ENCODE assay signal across 10 mouse cellular contexts in genomic region chr3:54672557-54673529, GRCm38 (mm10). TPM values are rescaled to one million over a fixed set of nuclear protein-coding genes. Genes with fewer than 3 reads are reported as not detected.
DNase-seq lines count a peak whose midpoint lies in the region; ATAC-seq and TF ChIP-seq lines count a peak whose summit lies in the region.
"Had no signal": no experiment of that assay in that cellular context is flagged by ENCODE, and none has a peak within 500 bp of the region (broad histone marks: within the 10 kb centered on the region; RNA-seq: fewer than 3 reads in every experiment).

No protein-coding gene starts in this region.

- no peak overlapping the region for H3K27ac ChIP-seq in neural tube, embryonic 15.5 days (replicated peaks)
- no peak overlapping the region for H3K27ac ChIP-seq in layer of hippocampus, adult 2 months
- H3K27ac ChIP-seq: embryonic facial prominence, embryonic 12.5 days had no signal

- WGBS in neural tube, embryonic 15.5 days, result 66% methylated on average over 13 of the region's 13 CpGs

- no peak overlapping the region for H3K9ac ChIP-seq in neural tube, embryonic 15.5 days (replicated peaks)
- H3K9ac ChIP-seq: embryonic facial prominence, embryonic 12.5 days had no signal

- no peak overlapping the region for H3K4me2 ChIP-seq in neural tube, embryonic 15.5 days
- H3K4me2 ChIP-seq: embryonic facial prominence, embryonic 12.5 days had no signal

- H3K27me3 ChIP-seq in neural tube, embryonic 15.5 days (replicated peaks), result no peaks in the 10 kb centered on the region
- H3K27me3 ChIP-seq: embryonic facial prominence, embryonic 12.5 days had no signal

- no peak for TF ChIP-seq POLR2A in brain, embryonic 14.5 days (IDR thresholded peaks at IDR 0.05; ENCODE audit: borderline replicate concordance, extremely low read depth, insufficient read depth, insufficient read length, poor library complexity, severe bottlenecking)

- peak; percentile 53; the same call in 1 of the 2 replicates for TF ChIP-seq CTCF in brain, embryonic 14.5 days (IDR thresholded peaks at IDR 0.05; ENCODE audit: borderline replicate concordance, extremely low read depth, insufficient read depth, insufficient read length)
- TF ChIP-seq CTCF in layer of hippocampus, adult 2 months (conservative IDR thresholded peaks at IDR 0.05), result peak; percentile 92

- H3K36me3 ChIP-seq in neural tube, embryonic 15.5 days, result no peaks in the 10 kb centered on the region
- H3K36me3 ChIP-seq: embryonic facial prominence, embryonic 12.5 days had no signal

- no peaks in the 10 kb centered on the region for H3K9me3 ChIP-seq in neural tube, embryonic 15.5 days (replicated peaks)
- H3K9me3 ChIP-seq: embryonic facial prominence, embryonic 12.5 days had no signal

- no peak for ATAC-seq in neural tube, embryonic 15.5 days (ENCODE audit: low FRiP score)
- peak; percentile 56; the same call in 1 of the 2 replicates for ATAC-seq in megakaryocyte-erythroid progenitor cell, adult 5-6 weeks (replicated peaks; ENCODE audit: low FRiP score, low TSS enrichment, poor library complexity, severe bottlenecking)

- DNase-seq in neural tube, embryonic 10.5 days (ENCODE audit: extremely low spot score, low spot score), result peak; percentile 17
- DNase-seq in brain, embryonic 14.5 days (ENCODE audit: low read depth), result peak; percentile 78
- peak; percentile 24 to 46 for DNase-seq in frontal cortex, postnatal 10 days (ENCODE audit: low spot score in 2 of 2)
- DNase-seq in layer of hippocampus, adult 2 months (ENCODE audit: low spot score in 2 of 2), result peak; percentile 32 to 63
- peak; percentile 26 for DNase-seq in thymus, postnatal 14 days

- H3K4me1 ChIP-seq in neural tube, embryonic 15.5 days, result no peaks in the 10 kb centered on the region; the same call in 1 of the 2 replicates

- H3K4me3 ChIP-seq in neural tube, embryonic 15.5 days (replicated peaks), result no peak overlapping the region
- no peak overlapping the region for H3K4me3 ChIP-seq in layer of hippocampus, adult 2 months
- H3K4me3 ChIP-seq: embryonic facial prominence, embryonic 12.5 days had no signal

RNA-seq across cellular contexts. Expression of gene Supt20, which starts 19.8 kb away (rescaled TPM):
- polyA plus RNA-seq in neural tube, embryonic 15.5 days (2015; fragmentation: Nextera tagmentation; extraction: Ambion mirVana), result 80.7 and 81.4 TPM in 2 replicates
- polyA plus RNA-seq in brain, embryonic 14.5 days (2012; rRNA removed), result 103 and 115 TPM in 2 replicates
- 10 to 100 TPM; 52.3 to 53.3 TPM for total RNA-seq in layer of hippocampus, adult 2 months (2021)
- total RNA-seq in megakaryocyte-erythroid progenitor cell, adult 5-6 weeks (2014; fragmentation: Nextera tagmentation), result 107 and 111 TPM in 2 replicates
- total RNA-seq in megakaryocyte-erythroid progenitor cell, adult 5-6 weeks (2017), result 53.4 and 83.3 TPM in 2 replicates

RNA-seq across cellular contexts. Expression of gene Gm21958, which starts 41.3 kb away (rescaled TPM):
- 0.40 and 0.42 TPM in 2 replicates for polyA plus RNA-seq in neural tube, embryonic 15.5 days (2015; fragmentation: Nextera tagmentation; extraction: Ambion mirVana)
- polyA plus RNA-seq in brain, embryonic 14.5 days (2012; rRNA removed), result not detected in 2 replicates
- total RNA-seq in layer of hippocampus, adult 2 months (2021), result not detected
- not detected in 2 replicates for total RNA-seq in megakaryocyte-erythroid progenitor cell, adult 5-6 weeks (2014; fragmentation: Nextera tagmentation)
- total RNA-seq in megakaryocyte-erythroid progenitor cell, adult 5-6 weeks (2017), result not detected in 2 replicates
- polyA plus RNA-seq: liver, embryonic 16.5 days; testis, adult 2 months had no signal

Comparison
In these comparisons a context has a peak if more than half of its experiments do, and no peak if none do; other contexts are left out.
1. DNase-seq: peak in every context shown above with its lines; median percentile 78 in brain, embryonic 14.5 days; 48 in layer of hippocampus, adult 2 months; 35 in frontal cortex, postnatal 10 days; 26 in thymus, postnatal 14 days; 17 in neural tube, embryonic 10.5 days.